ENCODE assay signal across 32 mouse cellular contexts in genomic region chrX:57364891-57365569, GRCm38 (mm10). TPM values are rescaled to one million over a fixed set of nuclear protein-coding genes. Genes with fewer than 3 reads are reported as not detected.
DNase-seq lines count a peak whose midpoint lies in the region; ATAC-seq lines count a peak whose summit lies in the region.
"Had no signal": no experiment of that assay in that cellular context is flagged by ENCODE, and none has a peak within 500 bp of the region (broad histone marks: within the 10 kb centered on the region; RNA-seq: fewer than 3 reads in every experiment).

No protein-coding gene starts in this region.

- H3K9me3 ChIP-seq in liver, embryonic 12.5 days (replicated peaks): no peaks in the 10 kb centered on the region
- H3K9me3 ChIP-seq: heart, embryonic 13.5 days; hindbrain, embryonic 15.5 days; midbrain, embryonic 15.5 days had no signal

- H3K4me3 ChIP-seq in liver, embryonic 12.5 days: no peak overlapping the region
- H3K4me3 ChIP-seq: heart, embryonic 13.5 days; hindbrain, embryonic 15.5 days; midbrain, embryonic 15.5 days; myocyte had no signal

- peak overlapping the region; percentile 93 for H3K27ac ChIP-seq in liver, embryonic 12.5 days
- H3K27ac ChIP-seq: heart, embryonic 13.5 days; hindbrain, embryonic 15.5 days; midbrain, embryonic 15.5 days had no signal

- peak; percentile 99 for ATAC-seq in liver, embryonic 12.5 days
- ATAC-seq in megakaryocyte-erythroid progenitor cell, adult 5-6 weeks (replicated peaks; ENCODE audit: low FRiP score, low TSS enrichment, poor library complexity, severe bottlenecking): peak; percentile 67; the same call in 1 of the 2 replicates
- ATAC-seq: forebrain, embryonic 16.5 days; lung, postnatal 0 days; midbrain, embryonic 15.5 days had no signal

- 28% methylated on average over 2 of the region's 2 CpGs for WGBS in liver, embryonic 12.5 days (ENCODE audit: insufficient replicate concordance)

- H3K27me3 ChIP-seq in liver, embryonic 12.5 days (replicated peaks): no peaks in the 10 kb centered on the region
- H3K27me3 ChIP-seq: heart, embryonic 13.5 days; hindbrain, embryonic 15.5 days; midbrain, embryonic 15.5 days had no signal

- peak overlapping the region; percentile 42 for H3K4me2 ChIP-seq in liver, embryonic 12.5 days
- H3K4me2 ChIP-seq: heart, embryonic 13.5 days; hindbrain, embryonic 15.5 days; midbrain, embryonic 15.5 days had no signal

- no peak overlapping the region for H3K9ac ChIP-seq in liver, embryonic 12.5 days
- H3K9ac ChIP-seq: heart, embryonic 13.5 days; hindbrain, embryonic 15.5 days; midbrain, embryonic 15.5 days had no signal

- no peaks in the 10 kb centered on the region for H3K36me3 ChIP-seq in liver, embryonic 12.5 days
- H3K36me3 ChIP-seq: heart, embryonic 13.5 days; hindbrain, embryonic 15.5 days; midbrain, embryonic 15.5 days had no signal

- peak; percentile 4 for DNase-seq in embryo, embryonic 10 days (ENCODE audit: low spot score)
- DNase-seq in embryo, embryonic 10.5 days (ENCODE audit: low spot score): no peak
- peak; percentile 19 for DNase-seq in c-Kit-positive CD71-negative TER-119-negative erythroid progenitor cells, embryonic 14.5 days (ENCODE audit: low read depth)
- no peak for DNase-seq in left cerebral cortex, postnatal 14 days (ENCODE audit: low spot score in 2 of 2)
- DNase-seq in thymus, postnatal 10 days (ENCODE audit: low spot score in 2 of 2): no peak
- DNase-seq in embryo, embryonic 11 days: no peak
- DNase-seq: adrenal gland, postnatal 25 days; cerebellum, adult 9-11 months; kidney, adult 18-20 months; kidney, postnatal 10 days; thymus, adult 2 months had no signal

- intact Hi-C loops in left cerebral cortex, postnatal 14 days (cut with DNase I): no loop called here

- H3K4me1 ChIP-seq in liver, embryonic 12.5 days: peaks cover 24% of the 10 kb centered on the region
- H3K4me1 ChIP-seq: heart, embryonic 13.5 days; hindbrain, embryonic 15.5 days; midbrain, embryonic 15.5 days had no signal

RNA-seq across cellular contexts. Expression of gene Arhgef6, which starts 26.5 kb away (rescaled TPM):
- polyA plus RNA-seq in liver, embryonic 12.5 days (2016; fragmentation: Nextera tagmentation; extraction: Ambion mirVana): 4.5 and 5.7 TPM in 2 replicates
- 8.5 and 11.1 TPM in 2 replicates for total RNA-seq in megakaryocyte-erythroid progenitor cell, adult 5-6 weeks (2014; fragmentation: Nextera tagmentation)
- total RNA-seq in megakaryocyte-erythroid progenitor cell, adult 5-6 weeks (2017): 8.9 and 13.7 TPM in 2 replicates
- 10 to 100 TPM in 1 of 2 experiments, 1 to 10 TPM in 1; 10.0 to 12.9 TPM for total RNA-seq in left cerebral cortex, postnatal 14 days (2021)

RNA-seq across cellular contexts. Expression of gene Rbmx, which starts 27.8 kb away (rescaled TPM):
- 36.4 and 37.2 TPM in 2 replicates for polyA plus RNA-seq in liver, embryonic 12.5 days (2016; fragmentation: Nextera tagmentation; extraction: Ambion mirVana)
- total RNA-seq in megakaryocyte-erythroid progenitor cell, adult 5-6 weeks (2014; fragmentation: Nextera tagmentation): 54.2 and 90.5 TPM in 2 replicates
- 59.0 and 72.1 TPM in 2 replicates for total RNA-seq in megakaryocyte-erythroid progenitor cell, adult 5-6 weeks (2017)
- total RNA-seq in left cerebral cortex, postnatal 14 days (2021): 10 to 100 TPM; 42.9 to 46.7 TPM

RNA-seq across cellular contexts. Expression of gene Gm364, which starts 43.9 kb away (rescaled TPM):
- not detected in 2 replicates for polyA plus RNA-seq in liver, embryonic 12.5 days (2016; fragmentation: Nextera tagmentation; extraction: Ambion mirVana)
- total RNA-seq in megakaryocyte-erythroid progenitor cell, adult 5-6 weeks (2014; fragmentation: Nextera tagmentation): not detected in 2 replicates
- total RNA-seq in megakaryocyte-erythroid progenitor cell, adult 5-6 weeks (2017): not detected in 2 replicates
- total RNA-seq in left cerebral cortex, postnatal 14 days (2021): not detected
- total RNA-seq: adrenal gland, postnatal 25 days; gastrocnemius, postnatal 4 days; heart, postnatal 25 days; layer of hippocampus, adult 18-20 months; layer of hippocampus, postnatal 25 days; left cerebral cortex, postnatal 25 days; megakaryocyte, adult 5-6 weeks had no signal
- polyA plus RNA-seq: cortical plate, adult 2 months; embryonic facial prominence, embryonic 14.5 days; forebrain, embryonic 16.5 days; heart, embryonic 13.5 days; hindbrain, embryonic 15.5 days; limb, embryonic 14.5 days; lung, postnatal 0 days; midbrain, embryonic 15.5 days; neural tube, embryonic 14.5 days; spleen, adult 2 months; stomach, embryonic 14.5 days; thymus, adult 2 months; urinary bladder, adult 2 months had no signal

Comparison
In these comparisons a context has a peak if more than half of its experiments do, and no peak if none do; other contexts are left out.
1. DNase-seq: peak in embryo, embryonic 10 days (single experiment) and c-Kit-positive CD71-negative TER-119-negative erythroid progenitor cells, embryonic 14.5 days (single experiment); none in embryo, embryonic 10.5 days (single experiment), left cerebral cortex, postnatal 14 days (0 of 2), thymus, postnatal 10 days (0 of 2) and embryo, embryonic 11 days (single experiment).